Mouse (Mus musculus): ENCODE data around the gene Gadd45a. TPM values are rescaled to one million over a fixed set of nuclear protein-coding genes. Genes with fewer than 3 reads are reported as not detected.
A peak's percentile ranks its signal among the peaks of the same experiment; 100 is the strongest.
"Not testable (repeated sequence)": the region's sequence is repeated elsewhere in the genome, so short reads cannot be mapped to it uniquely, and the experiment has no call there.

Gene Gadd45a
- total RNA-seq, 2 experiments from 2014 or later = 6.3 to 8.7 TPM

DNA sequence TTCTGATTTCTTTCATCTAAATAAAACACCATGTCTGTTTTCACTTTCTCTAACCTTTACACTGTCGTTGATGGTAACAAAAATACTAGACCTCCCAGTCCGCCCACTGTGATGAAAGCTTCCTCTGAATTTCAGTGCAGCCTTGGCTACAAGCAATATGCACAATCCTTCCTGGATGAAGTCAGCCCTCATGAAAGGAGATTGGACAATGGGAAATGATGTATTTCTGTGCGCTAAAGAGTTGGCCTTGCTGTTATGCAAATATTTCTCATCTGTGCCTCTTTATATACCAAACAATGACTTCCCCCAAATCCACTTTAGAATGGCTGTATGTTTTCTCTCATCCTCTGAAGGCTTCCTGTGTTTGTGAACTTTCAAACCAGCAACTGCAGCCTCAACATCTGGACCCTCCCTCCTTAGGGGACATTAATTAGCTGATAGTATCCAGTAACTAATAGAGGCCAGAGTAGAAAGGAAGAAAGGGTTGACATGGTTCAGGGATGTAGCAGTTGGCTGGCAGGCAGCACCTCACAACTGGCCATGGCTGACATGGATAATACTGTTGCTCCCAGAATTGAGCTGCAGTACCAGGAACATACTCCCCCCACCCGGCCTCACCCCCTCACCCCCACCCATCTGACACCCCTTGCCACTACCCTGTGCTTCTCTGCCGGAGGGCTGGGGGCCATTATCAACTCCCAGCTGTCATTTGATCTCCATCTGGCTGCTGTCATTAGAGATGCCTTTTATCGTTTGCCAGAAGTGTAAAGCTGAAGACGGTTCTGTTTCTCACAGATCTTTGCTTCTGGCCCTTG, 11.8 kb upstream of the Gadd45a start:
- no peak for DNase-seq (ENCODE audit: low spot score in 2 of 2)

DNA sequence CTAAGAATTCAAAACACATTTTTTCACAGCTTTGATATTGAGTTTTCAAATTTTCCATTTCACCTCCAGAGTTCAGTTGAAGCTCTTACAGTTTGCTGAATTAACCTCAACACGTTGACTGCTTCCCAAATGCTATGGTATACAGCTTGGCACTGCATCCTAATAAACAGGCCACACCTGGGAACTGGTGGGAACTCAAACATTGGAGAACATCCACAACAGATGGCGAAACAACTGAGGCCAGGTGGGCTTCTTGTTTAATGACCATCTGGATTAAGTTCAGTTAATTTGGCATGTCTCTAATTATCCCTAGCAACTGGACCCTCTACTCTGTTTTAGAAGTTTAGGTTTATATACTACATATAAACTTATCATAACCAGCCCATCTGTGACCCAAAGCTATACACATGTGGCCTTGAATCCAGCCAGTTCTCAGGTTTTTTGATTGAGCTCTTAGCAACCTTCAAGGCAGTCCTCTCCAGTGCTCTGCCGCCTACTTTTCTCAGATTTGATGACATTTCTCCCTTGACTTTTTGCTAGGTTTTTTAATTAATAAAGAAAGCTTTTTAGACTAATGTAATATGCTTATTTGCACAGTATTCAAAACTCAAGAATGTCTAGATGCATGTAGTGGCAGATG, 10.9 kb upstream of the Gadd45a start:
- no peak for DNase-seq (ENCODE audit: low spot score in 2 of 2)

DNA sequence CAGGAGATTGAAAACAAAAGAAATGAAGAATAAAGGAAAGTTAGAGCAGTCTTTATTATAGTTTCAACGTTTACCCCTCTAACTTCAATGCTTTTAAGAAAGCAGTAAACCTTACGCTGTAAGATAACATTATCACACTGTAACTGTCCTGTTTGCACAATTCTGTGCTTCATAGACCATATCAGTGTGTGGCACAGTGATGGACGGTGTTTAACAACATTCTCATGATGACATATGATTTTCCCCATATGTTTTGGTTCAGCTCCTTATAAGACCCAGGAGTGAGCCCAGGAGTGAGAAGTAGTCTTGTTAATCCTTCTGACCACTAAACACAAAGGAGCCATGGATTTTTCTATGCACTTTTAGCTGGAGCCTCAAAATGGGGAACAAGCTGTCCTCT, 9.7 kb upstream of the Gadd45a start:
- DNase-seq (ENCODE audit: low spot score in 2 of 2) = no peak

DNA sequence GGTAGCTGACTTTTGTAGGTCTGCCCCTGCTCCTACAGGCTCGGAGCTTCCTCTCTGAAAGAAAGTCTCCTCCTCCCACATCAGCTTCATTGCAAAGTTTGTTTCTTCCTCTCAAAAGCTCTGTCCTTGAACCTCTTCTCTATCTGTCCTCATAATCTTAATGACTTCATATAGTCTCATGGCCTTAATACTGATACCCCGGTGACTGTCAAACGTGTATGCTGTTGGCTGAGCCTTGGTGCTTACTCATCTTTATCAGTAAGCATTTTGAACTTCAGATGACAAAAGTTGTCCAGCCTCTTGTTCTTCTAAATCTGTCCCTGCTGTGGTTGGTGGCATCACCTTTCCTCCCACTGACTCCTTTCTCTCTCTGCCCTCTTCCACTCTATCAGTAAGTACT, 8.2 kb upstream of the Gadd45a start:
- no peak for DNase-seq (ENCODE audit: low spot score in 2 of 2)

DNA sequence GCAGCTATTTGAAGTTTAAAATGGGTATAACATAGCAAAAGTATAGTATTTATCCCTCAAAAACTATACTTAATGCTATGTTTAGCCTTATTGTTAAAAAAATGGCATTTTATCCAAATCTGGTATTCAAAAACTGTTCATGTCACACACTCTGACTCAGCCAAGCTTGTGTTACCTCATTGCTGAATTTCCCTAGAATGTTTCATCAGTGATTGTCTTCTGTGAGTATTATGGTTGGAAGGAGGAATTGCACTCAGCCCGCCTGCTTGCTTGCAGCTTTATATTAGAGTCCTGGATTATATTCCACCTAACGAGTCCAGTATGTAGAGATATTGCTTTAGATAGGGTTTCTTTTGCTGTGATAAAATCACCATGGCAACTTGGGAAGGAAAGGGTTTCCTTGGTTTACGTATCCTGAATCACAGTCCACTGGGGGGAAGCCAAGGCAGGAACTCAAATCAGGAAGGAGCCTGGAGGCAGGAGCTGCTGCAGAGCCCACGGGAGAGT, 3.7 kb upstream of the Gadd45a start:
- DNase-seq (ENCODE audit: low spot score in 2 of 2) = no peak

DNA sequence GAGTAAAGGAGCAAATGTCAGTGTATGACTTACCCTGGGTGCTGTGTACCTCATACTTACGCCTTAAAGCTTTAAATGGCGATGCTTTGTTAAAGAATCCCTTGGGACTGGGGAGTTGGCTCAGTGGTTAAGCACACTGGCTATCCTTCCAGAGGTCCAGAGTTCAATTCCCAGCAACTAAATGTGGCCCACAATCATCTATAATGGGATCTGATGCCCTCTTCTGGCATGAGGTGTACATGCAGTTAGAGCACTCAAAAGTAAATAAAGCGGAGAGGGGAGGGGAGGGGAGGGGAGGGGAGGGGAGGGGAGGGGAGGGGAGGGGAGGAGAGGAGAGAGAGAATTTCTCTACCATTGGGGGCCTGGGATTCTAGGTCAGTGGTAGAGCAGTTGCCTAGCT, 1.7 kb upstream of the Gadd45a start:
- no peak for DNase-seq (ENCODE audit: low spot score in 2 of 2)

DNA sequence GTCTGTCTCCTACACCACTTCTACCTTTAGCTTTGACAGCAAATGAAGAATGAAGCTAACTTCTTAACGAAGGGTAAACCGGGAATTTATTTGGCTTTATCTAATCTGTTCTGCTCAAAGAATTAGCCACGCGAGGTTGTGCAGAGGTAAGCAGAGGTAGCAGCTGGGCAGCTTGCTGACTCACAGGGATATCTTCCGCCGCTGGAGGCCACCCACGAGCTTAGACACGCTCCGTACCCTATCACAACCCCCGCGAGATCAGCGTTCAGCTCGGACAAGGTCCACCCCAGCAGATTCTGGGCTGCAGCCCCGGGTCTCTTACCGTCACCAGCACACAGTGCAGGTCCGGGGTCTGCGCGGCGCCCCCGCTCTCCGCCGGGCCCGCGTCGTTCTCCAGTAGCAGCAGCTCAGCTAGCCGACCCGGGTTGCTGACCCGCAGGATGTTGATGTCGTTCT, 873 bp downstream of the Gadd45a start:
- DNase-seq (ENCODE audit: low spot score in 2 of 2) = peak; percentile 62 to 73

DNA sequence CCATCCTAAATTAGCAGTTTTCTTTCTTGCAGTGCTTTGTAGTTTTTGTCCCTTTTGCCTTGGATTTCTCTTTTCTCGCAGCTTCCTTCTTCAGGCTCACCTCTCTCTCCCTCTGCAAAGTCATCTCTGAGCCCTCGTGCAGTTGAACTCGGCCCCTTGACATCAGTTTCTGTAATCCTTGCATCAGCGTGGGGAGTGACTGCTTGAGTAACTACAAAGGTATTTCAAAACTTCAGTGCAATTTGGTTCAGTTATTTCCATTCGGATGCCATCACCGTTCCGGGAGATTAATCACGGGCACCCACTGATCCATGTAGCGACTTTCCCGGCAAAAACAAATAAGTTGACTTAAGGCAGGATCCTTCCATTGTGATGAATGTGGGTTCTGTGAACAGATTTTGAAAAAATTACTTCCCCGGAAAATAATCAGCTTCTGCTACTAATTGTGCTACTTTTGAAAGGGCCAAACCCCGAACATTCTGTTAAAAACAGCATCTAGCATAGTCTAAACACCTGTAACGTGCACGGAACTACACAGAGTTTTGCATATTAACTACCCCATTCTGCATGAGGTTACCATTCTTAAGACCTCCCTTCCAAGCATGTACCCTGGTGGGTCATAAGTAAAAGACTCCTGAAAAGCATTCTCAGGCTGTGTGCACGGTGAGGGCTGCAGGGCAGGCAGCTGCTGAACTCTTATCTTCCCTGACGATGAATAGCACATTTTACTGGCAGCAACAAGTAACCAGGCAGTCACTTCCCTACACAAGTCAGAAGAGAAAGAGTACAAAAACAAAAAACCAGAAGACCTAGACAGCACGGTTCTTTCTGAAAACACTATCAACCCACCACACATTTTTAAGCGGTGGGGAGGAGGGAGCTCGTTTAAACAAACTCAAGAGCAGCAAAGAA, 1.6 kb downstream of the Gadd45a start:
- peak in 1 of 2 experiments; percentile 11 for DNase-seq (ENCODE audit: low spot score in 2 of 2)

DNA sequence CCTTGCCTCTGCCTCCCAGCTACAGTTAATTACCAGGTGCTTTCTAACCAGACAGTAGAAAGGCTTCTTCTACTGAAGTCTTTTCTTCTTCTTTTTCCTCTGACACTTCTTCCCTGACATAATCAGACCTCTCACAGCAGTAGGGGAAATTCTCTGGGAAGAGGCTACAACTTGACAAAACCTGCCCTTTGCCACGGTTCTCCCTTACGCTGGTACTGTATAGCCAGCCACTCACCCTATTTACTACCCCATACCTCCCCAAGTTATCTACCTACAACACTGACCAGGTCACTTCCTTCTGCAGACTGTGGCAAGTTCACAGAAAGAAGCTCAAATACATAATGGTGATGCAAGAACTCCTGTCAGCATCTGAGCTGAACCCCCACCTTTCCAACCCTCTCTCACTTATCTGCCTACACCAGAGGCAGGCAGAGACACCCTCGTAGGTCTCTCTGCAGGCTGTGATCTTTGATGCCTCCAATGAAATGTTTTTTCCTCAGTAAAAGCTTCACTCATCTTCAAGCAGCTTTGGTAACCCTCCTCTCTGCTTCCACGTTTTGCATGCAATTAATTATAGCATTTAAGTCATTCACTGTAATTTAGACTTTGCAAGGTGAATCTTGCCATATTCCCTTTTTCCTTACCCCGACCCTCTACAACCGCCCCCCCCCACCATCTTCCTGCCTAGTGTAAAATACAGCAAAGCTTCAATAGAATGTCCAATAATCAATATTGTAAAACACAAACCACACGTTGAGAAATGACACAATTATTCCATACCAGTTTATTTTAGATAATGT, 2.7 kb downstream of the Gadd45a start:
- no peak for DNase-seq (ENCODE audit: low spot score in 2 of 2)

DNA sequence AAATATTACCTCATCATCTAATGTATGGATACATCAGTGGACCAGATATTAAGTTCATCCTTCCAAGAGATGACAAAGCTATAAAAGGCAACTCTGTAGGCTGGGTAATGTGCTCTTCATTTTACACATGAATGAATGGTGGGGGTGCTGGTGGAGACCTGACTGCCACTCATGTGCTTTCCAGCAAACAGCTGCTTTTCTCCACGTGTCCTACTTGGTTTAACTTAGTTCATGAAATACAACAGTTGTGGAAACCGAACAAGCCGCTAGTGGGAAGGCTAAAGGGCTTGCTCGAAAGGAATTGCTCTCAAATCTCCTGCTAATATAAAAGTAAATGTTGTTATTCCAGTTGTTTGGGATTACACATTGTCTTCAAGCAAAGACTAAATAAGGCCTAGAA, 3.7 kb downstream of the Gadd45a start:
- no peak for DNase-seq (ENCODE audit: low spot score in 2 of 2)

DNA sequence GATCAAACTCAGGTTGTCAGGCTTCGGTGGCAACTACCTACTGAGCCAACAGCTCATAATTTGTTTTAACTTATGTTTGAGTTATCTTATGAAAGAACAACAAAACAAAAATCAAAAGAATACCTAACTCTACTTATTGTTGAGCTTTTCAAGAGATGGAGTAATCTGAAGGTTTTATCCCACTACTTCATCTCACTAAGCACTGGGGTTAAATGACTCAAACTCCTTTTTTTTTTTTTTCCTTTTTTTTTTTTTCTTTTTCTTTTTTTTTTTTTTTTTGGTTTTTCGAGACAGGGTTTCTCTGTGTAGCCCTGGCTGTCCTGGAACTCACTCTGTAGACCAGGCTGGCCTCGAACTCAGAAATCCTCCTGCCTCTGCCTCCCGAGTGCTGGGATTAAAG, 4.3 kb downstream of the Gadd45a start:
- DNase-seq (ENCODE audit: low spot score in 2 of 2) = not testable (repeated sequence)

DNA sequence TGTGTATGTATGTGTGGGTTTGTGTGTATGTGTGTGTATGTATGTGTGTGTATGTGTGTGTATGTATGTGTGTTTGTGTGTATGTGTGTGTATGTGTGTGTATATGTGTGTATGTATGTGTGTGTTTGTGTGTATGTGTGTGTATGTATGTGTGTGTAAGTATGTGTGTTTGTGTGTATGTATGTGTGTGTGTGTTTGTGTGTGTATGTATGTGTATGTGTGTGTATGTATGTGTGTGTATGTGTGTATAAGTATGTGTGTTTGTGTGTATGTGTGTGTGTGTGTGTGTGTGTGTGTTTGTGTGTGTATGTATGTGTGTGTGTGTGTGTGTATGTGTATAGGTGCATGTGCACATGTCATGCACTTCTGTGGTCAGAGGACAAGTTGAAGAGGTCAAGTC, 4.7 kb downstream of the Gadd45a start:
- not testable (repeated sequence) for DNase-seq (ENCODE audit: low spot score in 2 of 2)

DNA sequence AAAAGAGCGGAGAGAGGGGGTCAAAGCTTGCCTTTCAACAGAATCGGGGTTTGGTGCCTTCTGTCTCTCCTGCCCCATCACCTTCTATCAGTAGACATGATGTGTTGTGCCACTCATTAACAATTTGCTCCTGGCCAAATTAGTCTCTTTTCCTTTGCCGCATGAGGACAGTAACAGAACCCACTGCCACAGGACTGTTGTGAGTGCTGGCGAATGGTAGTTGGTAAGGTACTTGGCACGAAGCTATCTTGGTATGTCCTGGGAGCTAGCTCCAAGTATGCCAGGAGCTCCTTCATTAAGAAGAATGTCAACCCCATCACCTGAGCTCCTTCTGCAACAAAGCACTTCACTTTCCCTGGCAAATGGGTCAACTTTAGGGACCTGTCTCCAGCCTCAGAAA, 6.4 kb downstream of the Gadd45a start:
- no peak for DNase-seq (ENCODE audit: low spot score in 2 of 2)

DNA sequence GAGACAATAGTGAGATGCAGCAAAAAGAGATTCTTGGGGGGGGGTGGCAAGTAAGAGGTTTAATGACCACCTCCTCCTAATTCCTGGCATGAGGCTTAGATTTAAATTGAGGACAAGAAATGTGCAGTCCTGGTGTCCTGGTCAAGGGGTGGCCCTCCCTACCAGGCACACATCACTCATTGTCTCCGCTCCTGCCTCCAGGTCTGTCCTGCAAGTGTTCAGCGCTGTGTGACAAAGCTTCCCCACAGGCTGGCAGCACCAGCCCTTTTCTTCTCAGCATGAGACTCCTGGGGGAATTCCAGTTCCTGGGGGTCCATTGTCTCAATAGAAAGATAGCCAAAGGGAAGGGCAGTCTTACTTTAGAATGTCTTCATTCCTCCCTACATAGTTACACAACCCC, 6.8 kb downstream of the Gadd45a start:
- DNase-seq (ENCODE audit: low spot score in 2 of 2) = no peak

DNA sequence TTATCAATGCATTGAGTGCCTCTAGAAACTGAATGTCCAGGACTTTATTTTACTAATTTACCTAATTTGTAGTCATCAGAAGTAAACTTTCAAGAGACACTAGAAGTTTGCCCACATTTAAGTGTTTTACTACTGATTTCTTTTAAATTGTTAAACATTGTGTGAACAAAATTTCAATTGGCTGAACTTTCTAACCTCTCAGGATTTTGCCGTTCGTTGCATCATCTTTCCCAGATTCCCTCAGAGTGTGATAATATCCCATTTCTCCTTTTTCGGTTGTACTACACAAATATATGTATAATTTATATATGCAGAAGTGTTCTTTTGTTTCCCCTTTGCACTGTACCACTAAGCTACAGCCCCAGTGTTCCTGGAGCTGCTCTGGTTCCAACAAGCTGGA, 7.3 kb downstream of the Gadd45a start:
- no peak for DNase-seq (ENCODE audit: low spot score in 2 of 2)

DNA sequence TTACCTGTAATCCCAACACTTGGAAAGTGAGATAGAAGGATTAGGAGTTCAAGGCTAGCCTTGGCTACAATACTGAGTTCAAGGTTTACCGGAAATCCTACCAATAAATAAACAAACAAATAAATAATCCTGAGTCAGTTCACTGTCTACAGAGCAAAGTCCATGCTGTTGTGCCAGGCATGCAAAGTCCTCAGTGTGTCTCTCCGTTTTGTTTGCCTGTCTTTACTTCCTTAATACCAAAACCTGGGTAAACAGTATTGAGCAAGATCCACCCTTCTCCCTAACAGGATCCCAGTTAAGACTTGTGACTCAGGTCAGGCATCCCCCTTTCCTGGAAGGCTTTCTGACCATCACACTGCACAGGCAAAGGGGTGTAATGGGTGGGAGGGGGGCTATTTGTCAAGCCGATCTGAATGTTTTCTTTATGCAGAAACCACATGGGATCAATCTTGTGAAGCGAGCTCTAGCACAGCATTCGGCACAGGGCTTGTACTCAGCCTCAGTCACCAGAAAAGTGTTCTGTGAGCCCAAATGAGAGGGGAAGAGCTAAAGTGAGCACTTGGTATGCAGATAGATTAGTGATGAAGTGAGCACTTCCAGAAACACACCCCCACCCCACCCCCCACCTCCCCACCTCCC, 7.8 kb downstream of the Gadd45a start:
- no peak for DNase-seq (ENCODE audit: low spot score in 2 of 2)

DNA sequence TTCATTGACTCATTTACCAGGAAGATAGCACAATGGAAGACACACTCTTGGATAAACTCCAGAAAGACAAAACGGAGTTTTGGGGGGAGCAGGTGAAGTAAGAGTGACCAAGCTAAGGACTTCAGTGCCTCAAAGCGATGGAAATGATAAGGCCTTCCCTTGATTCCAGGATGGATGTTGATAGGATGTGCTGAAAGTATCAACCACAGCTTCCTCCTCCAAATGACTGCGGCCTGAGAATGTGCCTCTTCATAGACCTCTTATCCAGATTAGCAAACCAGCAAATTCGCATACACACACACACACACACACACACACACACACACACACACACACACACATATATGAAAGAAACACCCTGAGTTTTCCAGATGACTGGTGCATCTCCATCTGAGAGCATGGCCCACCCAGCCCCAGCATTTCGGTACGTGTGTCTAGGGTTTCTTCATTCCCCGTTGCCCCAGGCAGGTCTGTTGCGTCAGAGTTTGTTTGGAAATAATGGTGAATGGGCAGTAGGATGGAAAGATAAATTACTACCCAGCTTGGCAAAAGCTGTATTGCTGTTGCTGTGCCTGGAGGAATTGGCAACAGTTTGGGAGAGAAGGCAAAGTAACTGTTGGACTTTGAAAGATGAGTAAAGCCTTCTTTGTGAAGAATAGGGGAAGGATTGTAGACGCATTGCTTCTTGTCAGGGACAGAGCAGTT, 9.7 kb downstream of the Gadd45a start:
- no peak for DNase-seq (ENCODE audit: low spot score in 2 of 2)

DNA sequence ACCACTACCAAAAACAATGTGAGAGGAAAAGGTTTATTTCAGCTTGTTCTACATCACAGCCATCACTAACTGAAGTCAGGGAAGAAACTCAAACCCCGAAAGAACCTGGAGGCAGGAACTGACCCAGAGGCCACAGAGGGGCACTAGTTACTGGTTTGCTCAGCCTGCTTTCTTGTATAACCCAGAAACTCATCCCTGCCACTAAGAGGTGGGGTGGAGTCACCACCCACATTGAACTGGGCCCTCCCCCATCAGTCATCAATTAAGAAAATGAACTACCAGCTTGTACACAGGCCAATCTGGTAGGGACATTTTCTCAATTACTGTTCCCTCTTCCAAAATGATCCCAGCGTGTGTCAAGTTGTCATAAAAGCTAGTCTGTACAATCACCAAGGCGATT, 10.6 kb downstream of the Gadd45a start:
- DNase-seq (ENCODE audit: low spot score in 2 of 2) = no peak

DNA sequence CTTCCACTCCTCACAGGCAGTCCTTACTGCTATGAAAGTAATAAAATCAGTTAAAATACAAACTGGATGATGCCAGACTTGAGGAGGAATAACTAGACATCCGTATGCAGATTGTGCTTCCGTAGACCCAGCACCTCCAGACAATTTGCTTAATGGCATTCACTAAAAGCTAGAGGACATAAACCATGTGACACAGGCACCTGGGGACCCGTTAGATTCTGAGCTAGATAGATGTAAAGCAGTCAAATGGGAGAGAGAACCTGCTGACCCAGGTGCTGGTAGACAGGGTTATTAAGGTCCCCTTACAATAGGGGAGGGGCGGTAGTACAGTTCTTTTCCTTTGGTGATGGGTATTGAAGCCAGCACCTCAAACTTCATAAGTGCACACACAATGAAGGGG, 13.5 kb downstream of the Gadd45a start:
- no peak for DNase-seq (ENCODE audit: low spot score in 2 of 2)

DNA sequence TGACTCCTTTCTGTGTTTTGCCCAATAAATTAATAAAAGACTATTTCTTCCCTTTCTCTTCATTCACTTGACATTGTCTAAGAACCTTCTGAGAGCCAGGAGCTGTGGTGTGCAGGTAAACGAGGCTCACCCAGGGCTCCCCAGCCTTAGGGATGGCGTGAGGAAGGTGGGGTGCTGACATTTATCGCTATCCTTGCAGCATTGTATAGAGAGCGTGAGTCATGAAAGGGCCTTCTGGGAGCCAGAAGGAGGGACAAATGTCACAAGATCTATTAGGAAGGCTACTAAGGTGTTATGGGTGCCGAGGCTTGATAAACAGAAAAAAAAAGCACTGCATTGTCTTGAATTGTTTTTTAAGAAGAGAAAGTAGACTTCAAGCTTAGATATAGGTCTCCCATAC, 15.9 kb downstream of the Gadd45a start:
- no peak for DNase-seq (ENCODE audit: low spot score in 2 of 2)

All from layer of hippocampus, adult 18-20 months (tissue).